Mouse (Mus musculus) left cerebral cortex, adult 18-20 months (tissue): ENCODE results near the gene Fam186a. TPM values are rescaled to one million over a fixed set of nuclear protein-coding genes. Genes with fewer than 3 reads are reported as not detected.

ENCODE experiments used
- DNase-seq, 2 experiments: peaks; one replicate each; pipeline ENCODE4 v3.0.0; 2021 to 2022; ENCODE audit warnings: low spot score in 2 of 2, mixed read lengths in 1 of 2
- total RNA-seq, 2 experiments: library from RNA; stranded (reverse); gene quantifications; 2 replicates each; pipeline ENCODE4 v1.2.3; 2021

The Fam186a gene
- total RNA-seq, 2 experiments from 2014 or later, result 0.05 TPM; not detected in 1

GRCm38 (mm10) chr15:99874612-99875333, 92.1 kb downstream of the Fam186a start:
- no peak for DNase-seq

DNA sequence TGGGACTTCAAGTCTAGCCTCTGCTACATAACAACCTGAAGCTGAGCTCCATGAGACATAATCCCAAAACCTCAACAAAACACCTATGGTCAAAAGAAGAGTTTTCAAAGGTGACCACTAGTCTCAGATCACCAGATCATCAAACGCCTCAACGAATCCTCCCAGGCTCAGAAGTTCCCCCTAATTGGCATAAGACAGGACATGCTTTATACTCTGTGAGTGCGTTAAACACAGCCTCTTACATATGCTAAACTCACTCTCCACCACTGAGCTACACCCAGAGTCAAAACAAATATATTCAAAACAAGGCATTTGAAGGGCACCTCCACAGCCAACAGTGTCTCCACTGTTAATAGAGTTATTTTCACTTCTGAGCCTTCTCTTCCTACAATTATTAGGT, 94.3 kb downstream of the Fam186a start:
- no peak for DNase-seq

Other genes with a start within 250 kb of the Fam186a start
- gene Gpd1, start 249.5 kb downstream of the Fam186a start, total RNA-seq, result 10 to 100 TPM; 76.6 to 82.3 TPM
- 100 to 1,000 TPM; 126 TPM for gene Cox14, start 241.4 kb downstream of the Fam186a start, total RNA-seq
- gene Cers5, start 194.2 kb downstream of the Fam186a start, total RNA-seq, result 10 to 100 TPM; 34.4 to 35.2 TPM
- 1 to 10 TPM; 7.0 to 9.6 TPM for gene Lima1, start 91.6 kb downstream of the Fam186a start, total RNA-seq
- 10 to 100 TPM; 46.5 to 50.4 TPM for gene Larp4, start 3.0 kb upstream of the Fam186a start, total RNA-seq
- 10 to 100 TPM; 59.9 to 63.5 TPM for gene Dip2b, start 71.6 kb upstream of the Fam186a start, total RNA-seq